Mouse (Mus musculus) brain, embryonic 14.5 days (tissue): ENCODE results near the gene Slc5a2.

Experiments used
- CTCF ChIP-seq: fragments of 200-500 bp; IDR thresholded peaks from 2 replicates; pipeline ENCODE4 v1.5.1; 2012; ENCODE audit warnings: inconsistent platforms, mild to moderate bottlenecking, moderate library complexity, borderline replicate concordance; ENCODE audit not compliant: insufficient read depth, insufficient read length; ENCODE audit errors: extremely low read depth
- POLR2A ChIP-seq: fragments of 200-500 bp; IDR thresholded peaks from 2 replicates; pipeline ENCODE4 v1.6.1; 2012; ENCODE audit warnings: mild to moderate bottlenecking, inconsistent platforms, borderline replicate concordance; ENCODE audit not compliant: poor library complexity, insufficient read depth, insufficient read length, severe bottlenecking; ENCODE audit errors: extremely low read depth

- TF ChIP-seq CTCF: no peak
- TF ChIP-seq POLR2A: no peak
Measured at GRCm38 (mm10) chr7:128294785-128295184, 29.3 kb downstream of the Slc5a2 start.
